Mouse (Mus musculus): Measurements from ENCODE around the gene Ndrg2. TPM values are rescaled to one million over a fixed set of nuclear protein-coding genes. Genes with fewer than 3 reads are reported as not detected.
A peak's percentile ranks its signal among the peaks of the same experiment; 100 is the strongest.

Ndrg2 gene
- total RNA-seq, 2 experiments from 2014 or later: 5.9 TPM; not detected in 1

DNA sequence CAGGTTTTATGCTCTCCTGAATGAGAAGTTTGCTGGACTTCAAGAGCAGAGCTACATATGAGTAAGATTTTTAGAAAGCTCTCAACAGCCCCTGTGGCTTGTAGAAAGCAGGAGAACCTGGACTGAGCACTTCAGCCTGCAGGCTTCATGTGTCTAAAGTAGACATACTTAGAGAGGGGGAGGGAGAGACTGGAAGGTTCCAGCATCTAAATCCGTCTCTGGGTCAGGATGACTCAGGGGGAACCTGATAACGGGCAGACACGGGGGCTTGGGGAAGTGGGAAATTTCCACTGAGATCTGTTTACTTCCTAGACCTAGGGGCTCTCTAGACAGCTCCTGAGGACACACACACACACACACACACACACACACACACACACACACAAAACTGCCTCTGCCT lies 1.1 kb upstream of the Ndrg2 start:
- ATAC-seq (replicated peaks; ENCODE audit: low FRiP score, poor library complexity, severe bottlenecking): no peak

DNA sequence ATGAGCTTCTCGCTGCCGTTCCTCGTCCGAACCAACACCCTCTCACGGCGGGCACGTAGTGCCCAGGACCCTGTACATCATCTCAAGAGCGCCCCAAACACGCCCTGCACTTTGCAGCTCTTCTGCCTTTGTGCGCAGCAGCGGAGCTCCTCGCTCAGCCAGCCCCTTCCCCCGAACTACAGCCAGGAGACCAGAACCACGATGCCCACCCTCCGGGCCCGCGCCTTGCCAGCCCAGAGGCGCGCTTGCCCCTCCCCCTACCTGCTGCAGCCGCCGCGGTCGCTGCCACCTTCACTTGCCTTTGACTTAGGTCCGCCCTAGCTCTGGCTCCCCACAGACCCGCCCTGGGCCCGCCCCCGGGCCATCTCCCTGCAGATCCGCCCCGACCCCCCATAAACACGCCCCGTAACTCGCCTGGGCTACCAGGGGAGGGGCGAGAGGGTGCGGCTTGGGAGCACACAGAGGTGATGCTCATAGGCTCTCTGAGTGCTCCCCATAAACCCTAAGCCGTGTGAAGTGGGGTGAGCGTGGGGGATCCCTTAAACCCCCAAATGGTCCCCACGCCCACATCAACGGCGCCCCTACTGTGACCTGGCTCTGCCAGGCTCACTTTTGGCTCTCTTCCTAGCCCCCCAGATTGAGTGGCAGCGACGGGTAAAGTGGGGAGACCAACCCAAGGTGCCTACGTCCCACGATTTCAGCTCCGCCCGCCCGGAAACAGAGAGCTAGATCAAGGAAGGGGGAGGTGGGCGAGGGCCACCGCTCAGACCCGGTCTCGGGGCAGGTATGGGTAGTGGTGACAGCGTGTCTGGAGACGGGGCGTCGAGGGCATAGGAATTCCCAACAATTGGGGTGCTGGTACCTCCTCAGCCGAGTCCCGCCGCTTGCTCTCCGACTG lies 647 bp downstream of the Ndrg2 start:
- peak; percentile 37; the same call in 1 of the 2 replicates for ATAC-seq (replicated peaks; ENCODE audit: low FRiP score, poor library complexity, severe bottlenecking)

DNA sequence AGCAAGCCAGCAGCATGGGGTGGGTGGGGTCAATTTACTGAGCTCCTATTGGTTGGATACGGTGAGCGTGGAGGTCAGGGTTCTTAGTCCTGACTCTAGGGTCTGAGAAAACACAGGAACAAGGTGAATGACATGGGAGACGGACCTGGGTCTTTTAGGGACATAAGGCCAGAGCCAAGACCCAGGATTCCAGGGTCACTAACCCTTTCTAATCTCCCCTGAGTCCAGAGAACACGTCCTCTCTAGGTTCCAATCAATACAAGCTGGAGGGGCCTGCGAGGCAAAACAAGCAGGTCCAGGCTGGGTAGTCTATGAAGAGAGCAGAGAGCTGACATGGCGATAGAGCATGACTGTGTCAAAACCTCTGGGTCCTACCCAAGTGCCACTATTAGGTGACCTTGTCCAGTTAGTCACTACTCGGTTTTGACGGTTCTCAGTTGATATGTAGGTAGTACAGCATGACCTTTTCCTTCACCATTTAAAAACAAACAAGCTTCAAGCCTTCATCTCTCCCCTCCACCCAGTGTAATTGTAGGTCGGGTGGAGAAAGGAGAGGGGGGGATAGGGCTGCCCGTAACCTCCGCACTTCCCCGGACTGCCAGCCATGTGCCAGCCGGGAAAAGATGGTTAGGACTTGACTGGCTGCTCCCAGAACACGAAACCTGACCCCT lies 1.4 kb downstream of the Ndrg2 start:
- no peak for ATAC-seq (replicated peaks; ENCODE audit: low FRiP score, poor library complexity, severe bottlenecking)

DNA sequence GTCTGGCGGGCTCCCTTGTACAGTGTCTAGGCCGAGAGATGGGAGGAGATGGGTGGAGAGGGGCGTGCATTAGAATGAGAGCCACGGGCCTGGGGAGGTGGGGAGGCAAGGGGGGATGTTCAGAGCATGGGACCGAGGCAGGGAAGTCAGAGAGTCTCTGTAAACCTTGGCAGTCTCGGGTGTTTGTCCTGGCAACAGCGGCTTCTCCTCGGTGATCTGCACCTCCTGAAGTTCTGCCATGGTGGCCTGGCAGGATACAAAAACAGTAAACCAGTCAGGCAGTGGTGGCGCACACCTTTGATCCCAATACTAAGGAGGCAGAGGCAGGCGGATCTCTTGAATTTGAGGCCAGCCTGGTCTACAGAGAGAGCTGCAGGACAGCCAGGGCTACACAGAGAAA lies 2.7 kb downstream of the Ndrg2 start:
- ATAC-seq (replicated peaks; ENCODE audit: low FRiP score, poor library complexity, severe bottlenecking): no peak

DNA sequence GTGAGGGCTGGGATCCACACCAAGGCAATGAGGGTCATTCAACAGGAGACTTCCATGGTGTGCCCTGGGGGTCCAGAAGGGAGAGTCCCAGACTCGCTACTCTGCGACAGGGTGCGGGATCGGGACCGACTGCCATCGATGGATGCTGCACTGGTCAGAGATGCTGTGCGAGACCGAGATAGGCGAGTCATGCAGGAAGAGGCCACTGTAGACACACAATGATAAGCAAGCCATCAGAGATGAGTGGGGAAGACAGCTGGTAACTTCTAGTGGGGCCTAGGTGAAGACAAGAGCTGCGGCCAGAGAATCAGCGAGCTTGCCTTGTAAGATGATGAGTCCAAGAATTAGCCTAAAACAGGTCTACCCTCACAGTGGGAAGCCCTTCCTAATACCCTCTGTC lies 7.9 kb downstream of the Ndrg2 start:
- ATAC-seq (replicated peaks; ENCODE audit: low FRiP score, poor library complexity, severe bottlenecking): 0 out of 2 replicates have a peak, but pooled peaks have one; percentile 41

DNA sequence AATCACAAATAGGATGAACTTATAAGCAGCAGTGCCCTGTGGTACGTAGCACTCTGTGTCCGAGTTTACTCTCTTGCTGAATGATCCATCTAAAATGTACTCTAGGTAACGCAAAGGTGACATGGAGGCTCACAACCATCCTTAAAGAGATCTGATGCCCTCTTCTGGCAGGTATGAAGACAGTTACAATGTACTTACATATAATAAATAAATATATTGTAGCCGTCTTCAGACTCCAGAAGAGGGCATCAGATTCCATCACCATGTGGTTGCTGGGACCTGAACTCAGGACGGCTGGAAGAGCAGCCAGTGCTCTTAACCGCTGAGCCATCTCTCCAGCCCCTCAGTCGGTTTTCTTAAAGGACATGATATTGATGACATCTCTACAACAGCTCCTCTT lies 9.3 kb downstream of the Ndrg2 start:
- ATAC-seq (replicated peaks; ENCODE audit: low FRiP score, poor library complexity, severe bottlenecking): no peak

DNA sequence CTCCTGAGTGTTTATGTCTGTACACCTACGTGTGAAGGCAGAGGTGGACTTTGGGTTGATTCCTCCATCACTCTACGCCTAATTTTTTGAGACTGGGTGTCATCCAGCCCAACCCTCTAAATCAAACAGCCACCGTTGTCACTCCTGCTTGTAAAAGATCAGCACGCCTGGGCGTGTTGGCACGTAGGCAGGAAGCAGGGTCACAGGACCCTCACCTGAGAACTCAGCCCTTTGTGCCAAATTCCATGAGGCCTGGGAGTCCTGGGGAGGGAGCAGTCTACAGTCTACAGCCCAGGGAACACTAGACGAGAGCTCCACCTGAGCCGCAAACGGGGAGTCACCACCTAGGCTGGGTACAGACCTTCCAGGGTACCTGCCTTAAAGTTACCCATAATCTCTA lies 10.2 kb downstream of the Ndrg2 start:
- ATAC-seq (replicated peaks; ENCODE audit: low FRiP score, poor library complexity, severe bottlenecking): no peak

DNA sequence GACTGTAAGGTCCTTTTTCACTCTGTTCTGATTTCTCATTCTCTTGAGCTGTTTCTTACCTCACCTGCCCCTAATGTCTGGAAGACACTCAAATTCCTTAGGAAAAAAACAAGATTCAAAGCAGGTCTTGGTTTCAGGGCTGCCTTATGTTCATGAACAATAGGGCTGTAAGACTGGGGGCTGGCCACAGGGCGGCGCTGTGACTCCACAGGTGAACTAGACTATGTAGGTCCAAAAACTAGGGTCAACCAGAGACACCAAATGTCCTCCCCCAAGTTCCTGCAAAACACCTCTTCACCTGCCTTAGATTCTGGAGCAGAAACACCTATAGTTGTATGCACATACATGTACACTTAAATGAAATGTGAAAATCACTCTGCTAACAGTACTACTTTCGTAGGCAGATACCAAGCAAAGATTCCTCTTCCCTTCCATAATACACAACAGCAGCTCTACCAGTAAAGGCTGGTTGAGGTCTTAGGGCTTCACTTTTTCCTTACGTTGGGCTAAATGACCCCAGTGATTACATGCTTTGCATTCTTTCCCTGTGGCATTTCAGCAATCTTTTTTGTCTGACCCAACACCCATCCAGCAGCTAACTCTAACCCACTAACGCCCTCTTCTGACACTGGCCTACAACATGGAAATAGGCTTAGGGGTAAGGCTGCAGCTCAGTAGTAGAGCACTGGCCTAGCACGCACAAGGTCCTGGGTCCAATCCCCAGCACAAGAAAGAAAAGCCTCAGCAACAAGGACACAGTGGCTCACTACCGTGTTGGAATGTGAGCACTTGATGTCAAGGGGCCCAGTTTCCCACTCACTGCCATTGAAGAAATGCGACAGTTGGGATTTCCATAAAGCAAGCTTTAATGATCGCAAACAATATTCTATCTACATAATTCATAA lies 10.9 kb downstream of the Ndrg2 start:
- no peak; the same call in 1 of the 2 replicates for ATAC-seq (replicated peaks; ENCODE audit: low FRiP score, poor library complexity, severe bottlenecking)

DNA sequence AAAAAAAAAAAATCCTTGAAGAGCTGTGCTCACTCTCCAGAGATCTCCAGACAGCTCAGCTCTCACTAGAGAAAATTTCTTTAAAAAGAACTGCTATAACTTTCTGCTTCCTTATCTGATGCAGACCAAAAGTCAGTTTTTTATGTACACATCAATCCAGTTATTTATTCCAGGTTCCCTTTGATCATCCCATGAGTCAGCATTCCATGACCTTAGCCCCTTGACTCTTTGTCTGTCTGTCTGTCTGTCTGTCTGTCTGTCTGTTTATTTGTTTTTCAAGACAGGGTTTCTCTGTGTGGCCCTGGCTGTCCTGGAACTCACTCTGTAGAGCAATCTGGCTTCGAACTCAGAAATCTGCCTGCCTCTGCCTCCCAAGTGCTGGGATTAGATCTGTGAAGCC lies 14.6 kb downstream of the Ndrg2 start:
- no peak for ATAC-seq (replicated peaks; ENCODE audit: low FRiP score, poor library complexity, severe bottlenecking)

DNA sequence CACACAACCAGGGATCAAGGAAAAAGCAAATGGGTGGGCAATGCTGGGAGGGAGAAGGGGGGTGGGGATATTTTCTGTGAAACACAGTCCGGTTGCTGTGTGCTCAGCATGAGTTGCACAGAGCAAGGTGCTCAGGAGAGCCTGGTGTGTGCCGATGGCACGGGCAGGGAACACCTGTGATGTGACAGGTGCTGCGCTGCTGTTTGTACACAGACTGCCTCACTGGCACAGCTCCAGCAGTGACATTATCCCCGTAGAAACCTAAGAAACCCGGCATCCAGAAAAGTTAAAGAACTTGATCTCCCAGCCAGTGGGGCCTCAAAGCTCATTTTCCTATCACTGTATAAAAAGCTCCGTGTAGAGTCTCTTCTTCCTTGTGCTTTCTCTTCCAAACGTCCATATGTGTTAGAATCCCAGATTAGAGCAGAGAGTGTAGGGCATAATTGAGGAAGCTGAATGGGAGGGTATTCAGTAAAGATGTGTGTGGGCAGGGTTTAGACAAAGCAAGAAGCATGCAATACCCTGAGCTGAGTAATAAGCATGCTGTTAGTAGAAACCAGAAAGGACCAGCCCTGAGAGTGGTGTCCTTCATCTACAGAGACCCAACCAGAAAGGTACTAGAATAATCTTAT lies 17.3 kb downstream of the Ndrg2 start:
- no peak for ATAC-seq (replicated peaks; ENCODE audit: low FRiP score, poor library complexity, severe bottlenecking)

DNA sequence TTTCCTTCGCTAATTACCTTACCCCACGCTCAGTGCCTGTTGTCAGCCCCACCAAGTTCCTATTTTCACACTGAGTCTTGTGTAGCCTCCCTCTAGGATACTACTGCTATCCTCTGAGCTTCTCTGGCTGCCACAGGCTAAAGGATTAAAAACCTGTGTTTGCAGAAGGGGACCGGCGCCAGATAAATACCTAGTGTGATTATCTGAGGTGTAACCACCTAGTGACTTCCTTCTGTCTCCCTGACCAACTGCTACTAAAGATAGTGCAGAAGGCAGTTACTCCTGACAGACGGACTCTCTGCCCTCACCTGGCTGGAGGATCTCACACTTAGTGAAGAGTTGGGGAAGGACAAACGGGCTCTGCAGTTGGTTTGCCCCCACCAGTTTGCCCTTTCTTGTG lies 17.9 kb downstream of the Ndrg2 start:
- ATAC-seq (replicated peaks; ENCODE audit: low FRiP score, poor library complexity, severe bottlenecking): no peak

DNA sequence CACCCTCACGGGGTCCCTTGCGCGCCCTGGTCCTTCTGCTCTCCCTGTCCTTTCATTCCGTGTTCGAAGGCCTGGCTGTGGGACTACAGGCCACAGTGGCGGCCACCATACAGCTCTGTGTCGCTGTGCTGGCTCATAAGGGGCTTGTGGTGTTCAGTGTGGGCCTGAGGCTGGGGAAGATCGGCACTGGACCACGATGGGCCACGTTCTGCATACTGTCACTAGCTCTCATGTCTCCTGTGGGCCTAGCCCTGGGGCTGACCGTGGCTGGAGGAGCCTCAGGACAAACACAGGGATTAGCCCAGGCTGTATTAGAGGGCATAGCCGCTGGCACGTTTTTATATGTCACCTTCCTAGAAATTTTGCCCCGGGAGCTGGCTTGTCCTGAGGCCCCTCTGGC lies 18.9 kb downstream of the Ndrg2 start:
- ATAC-seq (replicated peaks; ENCODE audit: low FRiP score, poor library complexity, severe bottlenecking): 0 out of 2 replicates have a peak, but pooled peaks have one; percentile 30

DNA sequence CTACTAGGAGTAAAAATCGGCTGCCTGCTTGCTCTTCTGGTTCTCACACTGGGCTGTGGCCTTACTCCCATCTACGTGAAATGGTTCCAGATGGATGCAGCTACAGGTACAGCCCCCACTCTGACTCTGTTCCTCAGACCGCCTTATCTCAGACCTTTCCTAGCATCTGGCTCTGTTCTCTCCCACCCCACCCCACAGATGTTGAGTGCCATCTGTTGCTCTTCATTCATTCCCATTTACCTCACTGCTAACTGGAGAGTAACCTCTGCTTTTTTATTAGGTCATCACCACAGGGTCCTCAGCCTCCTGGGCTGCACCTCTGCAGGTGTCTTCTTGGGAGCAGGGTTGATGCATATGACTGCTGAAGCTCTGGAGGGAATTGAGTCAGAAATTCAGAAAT lies 20.1 kb downstream of the Ndrg2 start:
- no peak for ATAC-seq (replicated peaks; ENCODE audit: low FRiP score, poor library complexity, severe bottlenecking)

DNA sequence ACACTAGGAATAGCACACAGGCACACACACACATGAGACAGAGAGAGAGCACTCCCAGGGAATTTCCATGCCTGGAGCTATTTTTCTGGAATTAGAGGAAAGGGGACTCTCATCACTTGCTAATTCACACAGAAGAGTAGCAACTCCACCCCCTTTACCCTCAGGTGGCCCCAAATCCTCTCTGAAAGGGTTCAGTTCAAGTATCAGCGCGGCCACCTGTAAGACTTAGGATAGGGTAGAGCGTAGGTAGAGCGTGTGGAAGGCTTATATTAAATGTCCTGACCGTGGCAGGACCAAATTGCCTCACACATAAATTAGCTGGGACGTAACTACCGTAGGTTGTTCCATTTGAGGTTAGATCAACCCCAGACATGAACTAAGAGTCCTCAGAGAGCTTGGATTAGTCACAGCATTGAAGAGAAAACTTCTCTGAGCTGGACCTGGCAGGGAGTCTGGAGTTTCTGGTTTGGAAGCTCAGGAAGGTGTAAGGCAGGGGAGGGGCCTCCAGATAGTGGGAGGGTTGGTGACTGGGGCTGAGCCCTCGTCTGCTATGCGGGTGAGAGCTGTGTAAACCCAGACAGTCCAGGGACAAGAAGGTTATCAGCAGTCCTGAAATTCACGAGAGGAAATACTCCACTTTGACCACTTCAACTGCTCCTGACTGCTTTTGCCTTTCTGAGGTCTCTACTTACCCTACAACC lies 20.7 kb downstream of the Ndrg2 start:
- no peak for ATAC-seq (replicated peaks; ENCODE audit: low FRiP score, poor library complexity, severe bottlenecking)

DNA sequence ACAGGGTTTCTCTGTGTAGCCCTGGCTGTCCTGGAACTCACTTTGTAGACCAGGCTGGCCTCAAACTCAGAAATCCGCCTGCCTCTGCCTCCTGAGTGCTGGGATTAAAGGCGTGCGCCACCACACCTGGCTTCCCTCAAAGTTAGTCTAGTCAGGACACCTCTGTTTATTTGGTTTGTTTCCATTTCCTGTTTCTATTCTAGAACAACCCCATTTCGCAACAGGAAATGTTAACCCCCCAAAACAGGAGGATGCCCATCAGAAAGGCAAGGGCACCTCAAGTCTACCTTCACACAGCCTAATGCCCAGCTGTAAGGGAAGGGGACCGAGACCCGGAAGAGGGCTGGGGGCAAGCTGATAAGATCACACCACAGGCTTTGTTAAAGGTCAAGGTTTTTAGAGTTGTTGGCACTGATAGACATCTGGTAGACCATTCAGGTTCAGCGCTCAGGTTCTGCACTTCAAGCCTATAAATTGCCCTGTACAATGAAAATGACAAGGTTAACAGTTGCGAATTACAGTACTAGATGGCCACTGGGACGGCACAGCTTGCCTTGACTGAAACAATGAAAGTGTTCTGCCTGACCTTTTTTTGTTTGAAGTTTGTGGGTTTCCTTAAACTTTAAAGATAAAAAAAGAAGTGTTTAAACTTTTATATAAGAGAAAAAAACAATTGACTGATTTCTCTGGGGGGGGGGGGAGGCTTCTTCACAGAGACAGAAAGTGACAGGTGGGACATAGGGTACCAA lies 21.6 kb downstream of the Ndrg2 start, which contains the start of gene Slc39a2:
Gene Slc39a2, plus strand, starts transcription at position 699 of the 749 bp plus-strand sequence.
- ATAC-seq (replicated peaks; ENCODE audit: low FRiP score, poor library complexity, severe bottlenecking): no peak

DNA sequence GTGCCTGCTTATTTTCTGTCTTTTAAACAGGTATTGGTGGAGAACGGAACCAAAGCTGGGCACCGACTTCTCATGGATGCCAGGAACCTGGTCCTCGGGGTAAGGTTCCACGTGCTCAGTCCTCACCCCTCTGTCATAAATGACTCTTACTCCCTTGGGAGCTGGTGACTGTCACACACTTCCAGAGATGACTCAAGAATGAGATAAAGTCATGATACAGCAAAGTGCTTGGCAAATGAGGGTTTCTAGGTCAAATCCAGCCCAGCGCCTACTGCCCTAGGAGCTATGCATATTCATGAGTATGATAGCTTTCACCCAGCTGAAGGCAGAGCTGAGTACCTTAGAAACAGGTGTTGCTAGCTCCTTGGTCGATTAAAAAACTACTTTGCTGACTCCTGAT lies 24.1 kb downstream of the Ndrg2 start:
- no peak for ATAC-seq (replicated peaks; ENCODE audit: low FRiP score, poor library complexity, severe bottlenecking)

DNA sequence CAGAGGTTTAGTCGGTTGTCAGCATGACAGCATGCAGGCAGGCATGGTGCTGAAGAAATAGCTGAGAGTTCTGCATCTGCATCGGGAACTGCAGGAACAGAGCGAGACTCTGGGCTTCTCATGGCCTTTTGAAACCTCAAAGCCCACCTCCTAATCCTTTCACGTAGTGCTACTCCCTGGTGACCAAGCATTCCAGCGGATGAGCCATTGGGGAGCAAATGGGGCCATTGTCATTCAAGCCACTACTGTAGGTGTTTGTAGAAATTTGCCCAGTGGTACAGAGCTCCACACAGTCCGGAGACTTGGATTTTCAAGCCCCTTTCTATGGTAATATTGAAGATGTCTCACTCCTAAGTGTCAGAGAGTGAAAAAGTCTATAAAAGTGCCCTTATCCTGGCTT lies 27.9 kb downstream of the Ndrg2 start:
- no peak for ATAC-seq (replicated peaks; ENCODE audit: low FRiP score, poor library complexity, severe bottlenecking)

DNA sequence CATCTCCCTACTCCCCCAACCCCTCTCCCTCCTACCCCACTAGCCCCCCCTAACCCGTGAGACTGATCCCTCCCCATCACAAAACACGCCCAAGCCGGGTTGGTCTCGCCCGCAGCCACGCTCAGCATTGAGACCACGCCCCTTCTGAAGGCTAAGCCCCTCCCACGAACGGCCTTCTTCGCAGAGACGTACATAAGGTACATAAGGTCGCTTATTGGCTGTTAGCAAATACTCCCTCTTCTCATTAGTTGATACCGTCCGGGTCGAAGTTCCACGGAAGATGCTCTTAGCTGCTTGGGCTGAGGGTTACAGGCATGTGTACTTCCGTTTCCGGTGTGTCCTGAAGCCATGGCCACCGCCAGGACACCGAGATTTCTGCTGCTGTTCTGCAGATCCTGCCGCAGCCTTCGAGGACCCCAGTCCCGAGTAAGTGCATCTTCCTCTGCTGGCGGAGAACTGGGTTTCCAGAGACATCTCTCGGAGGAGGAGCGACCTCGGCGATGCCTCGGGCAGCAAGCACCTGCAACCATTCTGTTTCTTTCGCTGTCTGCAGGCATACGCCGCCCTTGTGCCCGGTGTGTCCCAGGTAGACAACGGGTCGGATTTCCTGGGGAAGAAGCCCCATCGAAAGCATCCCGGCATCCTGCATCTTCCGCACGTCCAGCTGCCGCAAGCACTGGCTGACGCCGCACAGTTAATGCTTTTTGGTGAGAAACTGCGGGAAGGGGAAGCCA lies 29.2 kb downstream of the Ndrg2 start, which contains the start of gene Mettl17:
Gene Mettl17, plus strand, starts transcription at position 245 of the 734 bp plus-strand sequence.
- peak; percentile 98 for ATAC-seq (replicated peaks; ENCODE audit: low FRiP score, poor library complexity, severe bottlenecking)
